Mouse (Mus musculus) midbrain, embryonic 12.5 days (tissue): ENCODE results near the gene Ngb. TPM values are rescaled to one million over a fixed set of nuclear protein-coding genes. Genes with fewer than 3 reads are reported as not detected.
A peak's percentile ranks its signal among the peaks of the same experiment; 100 is the strongest.

Source experiments
- ATAC-seq: fragments of 200-750 bp; cut with Nextera tagmentation; 2 replicates; pipeline ENCODE4 v1.8.0; 2017; ENCODE audit warnings: low read depth, moderate TSS enrichment, moderate library complexity; ENCODE audit not compliant: low FRiP score
- H3K27ac ChIP-seq: fragments of 300-500 bp; sonication (generic); replicated peaks from 2 replicates; pipeline ENCODE4 v1.5.1; 2016; ENCODE audit warnings: mild to moderate bottlenecking
- H3K27me3 ChIP-seq: fragments of 300-500 bp; sonication (generic); 2 replicates; pipeline ENCODE4 v1.6.1; 2016; ENCODE audit warnings: mild to moderate bottlenecking
- H3K36me3 ChIP-seq: fragments of 300-500 bp; sonication (generic); 2 replicates; pipeline ENCODE4 v1.6.1; 2016
- H3K4me1 ChIP-seq: fragments of 300-500 bp; sonication (generic); 2 replicates; pipeline ENCODE4 v1.6.1; 2016
- H3K4me2 ChIP-seq: fragments of 300-500 bp; sonication (generic); replicated peaks from 2 replicates; pipeline ENCODE4 v1.6.1; 2016; ENCODE audit warnings: mild to moderate bottlenecking, moderate library complexity
- H3K4me3 ChIP-seq: fragments of 300-500 bp; sonication (generic); 2 replicates; pipeline ENCODE4 v1.5.1; 2016; ENCODE audit warnings: mild to moderate bottlenecking
- H3K9ac ChIP-seq: fragments of 300-500 bp; sonication (generic); replicated peaks from 2 replicates; pipeline ENCODE4 v1.6.1; 2016; ENCODE audit warnings: mild to moderate bottlenecking, moderate library complexity
- H3K9me3 ChIP-seq: fragments of 300-500 bp; sonication (generic); 2 replicates; pipeline ENCODE4 v1.6.1; 2016; ENCODE audit warnings: mild to moderate bottlenecking
- WGBS: fragments of 180-500 bp; shearing (Covaris S2); methylation state at CpG from one replicate; pipeline ENCODE4 v1.1.7; 2016; 5-methylcytosine and 5-hydroxymethylcytosine counted together
- polyA plus RNA-seq: library from polyadenylated mRNA; unstranded; fragments of >200 nt; fragmentation: Nextera tagmentation; extraction: Ambion mirVana; gene quantifications from 2 replicates; pipeline ENCODE4 v1.2.1, GENCODE M21; 2016

Ngb gene
- polyA plus RNA-seq, 1 experiment from 2014 or later: 0.66 TPM

- Histone ChIP-seq H3K36me3 (peaks cover 28% of the 10 kb centered on the region), H3K27ac (no peak overlapping the region), H3K4me3 (no peak overlapping the region), H3K9ac (no peak overlapping the region), H3K4me2 (no peak overlapping the region), H3K4me1 (peaks cover 4% of the 10 kb centered on the region; the same call in 1 of the 2 replicates), H3K9me3 (no peaks in the 10 kb centered on the region), H3K27me3 (no peaks in the 10 kb centered on the region)
- WGBS: 59% methylated on average over 3 of the region's 3 CpGs
- ATAC-seq: no peak
Observed at GRCm38 (mm10) chr12:87131619-87132018, 29.3 kb upstream of the Ngb start.

- Histone ChIP-seq H3K4me1 (peaks cover 4% of the 10 kb centered on the region; the same call in 1 of the 2 replicates), H3K36me3 (peaks cover 28% of the 10 kb centered on the region), H3K27me3 (no peaks in the 10 kb centered on the region), H3K4me2 (no peak overlapping the region), H3K4me3 (no peak overlapping the region), H3K27ac (no peak overlapping the region), H3K9ac (no peak overlapping the region), H3K9me3 (no peaks in the 10 kb centered on the region)
- 82% methylated on average over 2 of the region's 2 CpGs for WGBS
- ATAC-seq: no peak
Observed at GRCm38 (mm10) chr12:87131181-87131580, 28.8 kb upstream of the Ngb start.

- H3K4me1 ChIP-seq: peaks cover 4% of the 10 kb centered on the region; the same call in 1 of the 2 replicates
- peaks cover 28% of the 10 kb centered on the region for H3K36me3 ChIP-seq
- 90% methylated on average over 4 of the region's 4 CpGs for WGBS
- H3K27me3 ChIP-seq: no peaks in the 10 kb centered on the region
- ATAC-seq: no peak
- H3K4me2 ChIP-seq: no peak overlapping the region
- H3K9ac ChIP-seq: no peak overlapping the region
- H3K9me3 ChIP-seq: no peaks in the 10 kb centered on the region
- no peak overlapping the region for H3K4me3 ChIP-seq
- no peak overlapping the region for H3K27ac ChIP-seq
Observed at GRCm38 (mm10) chr12:87130224-87130623, 27.9 kb upstream of the Ngb start.

- 57% methylated on average over 4 of the region's 4 CpGs for WGBS
- no peak overlapping the region for H3K27ac ChIP-seq
Observed at GRCm38 (mm10) chr12:87127256-87127655, 24.9 kb upstream of the Ngb start.

GRCm38 (mm10) chr12:87121918-87122589 lies 19.7 kb upstream of the Ngb start:
- H3K36me3 ChIP-seq: peaks cover 36% of the 10 kb centered on the region

More at GRCm38 (mm10) chr12:87127256-87127655, 24.9 kb upstream of the Ngb start:
- no peak overlapping the region for H3K4me2 ChIP-seq
- H3K4me1 ChIP-seq: peaks cover 4% of the 10 kb centered on the region; the same call in 1 of the 2 replicates
- no peaks in the 10 kb centered on the region for H3K9me3 ChIP-seq
- H3K4me3 ChIP-seq: no peak overlapping the region
- H3K27me3 ChIP-seq: no peaks in the 10 kb centered on the region
- no peak overlapping the region for H3K9ac ChIP-seq
- no peak for ATAC-seq
- H3K36me3 ChIP-seq: peaks cover 48% of the 10 kb centered on the region

GRCm38 (mm10) chr12:87107357-87107977 lies 5.1 kb upstream of the Ngb start:
- Histone ChIP-seq H3K27me3 (peaks cover 15% of the 10 kb centered on the region), H3K4me2 (no peak overlapping the region), H3K4me3 (no peak overlapping the region), H3K9me3 (no peaks in the 10 kb centered on the region), H3K36me3 (peaks cover 23% of the 10 kb centered on the region), H3K9ac (no peak overlapping the region), H3K27ac (no peak overlapping the region), H3K4me1 (0 out of 2 replicates have a peak, but pooled peaks cover under 1% of the 10 kb centered on the region)
- 37% methylated on average over 3 of the region's 3 CpGs for WGBS
- ATAC-seq: peak; percentile 41; the same call in 1 of the 2 replicates

More at GRCm38 (mm10) chr12:87121918-87122589, 19.7 kb upstream of the Ngb start:
- WGBS: 97% methylated on average over 4 of the region's 4 CpGs
- no peak overlapping the region for H3K4me3 ChIP-seq
- H3K27me3 ChIP-seq: no peaks in the 10 kb centered on the region
- H3K4me2 ChIP-seq: no peak overlapping the region
- no peaks in the 10 kb centered on the region for H3K9me3 ChIP-seq
- H3K27ac ChIP-seq: no peak overlapping the region
- no peaks in the 10 kb centered on the region for H3K4me1 ChIP-seq
- no peak for ATAC-seq
- no peak overlapping the region for H3K9ac ChIP-seq

GRCm38 (mm10) chr12:87104796-87105195 lies 2.5 kb upstream of the Ngb start:
- Histone ChIP-seq H3K27ac (no peak overlapping the region), H3K4me3 (no peak overlapping the region), H3K4me2 (no peak overlapping the region), H3K4me1 (peaks cover 9% of the 10 kb centered on the region; the same call in 1 of the 2 replicates), H3K9me3 (no peaks in the 10 kb centered on the region), H3K27me3 (peaks cover 41% of the 10 kb centered on the region), H3K9ac (no peak overlapping the region), H3K36me3 (0 out of 2 replicates have a peak, but pooled peaks cover 4% of the 10 kb centered on the region)
- 88% methylated on average over 4 of the region's 4 CpGs for WGBS
- ATAC-seq: no peak

- 97% methylated on average over 4 of the region's 4 CpGs for WGBS
- no peaks in the 10 kb centered on the region for H3K36me3 ChIP-seq
- no peaks in the 10 kb centered on the region for H3K9me3 ChIP-seq
- H3K4me3 ChIP-seq: no peak overlapping the region
- H3K4me1 ChIP-seq: peaks cover 9% of the 10 kb centered on the region; the same call in 1 of the 2 replicates
- peaks cover 44% of the 10 kb centered on the region for H3K27me3 ChIP-seq
- H3K9ac ChIP-seq: no peak overlapping the region
- ATAC-seq: no peak
- H3K27ac ChIP-seq: no peak overlapping the region
- H3K4me2 ChIP-seq: no peak overlapping the region
Observed at GRCm38 (mm10) chr12:87103471-87103870, 1.1 kb upstream of the Ngb start.

- no peak for ATAC-seq
Observed at GRCm38 (mm10) chr12:87100331-87100730, 2.0 kb downstream of the Ngb start.

GRCm38 (mm10) chr12:87093671-87094070 lies 8.7 kb downstream of the Ngb start:
- Histone ChIP-seq H3K4me2 (no peak overlapping the region), H3K36me3 (no peaks in the 10 kb centered on the region), H3K9me3 (no peaks in the 10 kb centered on the region), H3K4me3 (no peak overlapping the region), H3K27me3 (no peaks in the 10 kb centered on the region), H3K9ac (no peak overlapping the region), H3K4me1 (no peaks in the 10 kb centered on the region), H3K27ac (no peak overlapping the region)
- 80% methylated on average over 6 of the region's 6 CpGs for WGBS
- ATAC-seq: no peak

More at GRCm38 (mm10) chr12:87100331-87100730, 2.0 kb downstream of the Ngb start:
- WGBS: 88% methylated on average over 4 of the region's 4 CpGs
- H3K27ac ChIP-seq: no peak overlapping the region
- no peak overlapping the region for H3K4me2 ChIP-seq
- no peak overlapping the region for H3K9ac ChIP-seq
- peaks cover 9% of the 10 kb centered on the region; the same call in 1 of the 2 replicates for H3K4me1 ChIP-seq
- no peaks in the 10 kb centered on the region for H3K36me3 ChIP-seq
- no peaks in the 10 kb centered on the region for H3K9me3 ChIP-seq
- H3K27me3 ChIP-seq: peaks cover 44% of the 10 kb centered on the region
- no peak overlapping the region for H3K4me3 ChIP-seq

GRCm38 (mm10) chr12:87093249-87093648 lies 9.1 kb downstream of the Ngb start:
- no peak overlapping the region for H3K27ac ChIP-seq
- 70% methylated on average over 4 of the region's 4 CpGs for WGBS

GRCm38 (mm10) chr12:87091916-87092315 lies 10.4 kb downstream of the Ngb start:
- Histone ChIP-seq H3K9me3 (no peaks in the 10 kb centered on the region), H3K36me3 (no peaks in the 10 kb centered on the region), H3K4me2 (no peak overlapping the region), H3K9ac (no peak overlapping the region), H3K27ac (no peak overlapping the region), H3K4me1 (no peaks in the 10 kb centered on the region), H3K27me3 (no peaks in the 10 kb centered on the region), H3K4me3 (no peak overlapping the region)
- WGBS: 84% methylated on average over 2 of the region's 2 CpGs
- ATAC-seq: no peak

More at GRCm38 (mm10) chr12:87093249-87093648, 9.1 kb downstream of the Ngb start:
- no peak for ATAC-seq
- Histone ChIP-seq H3K4me3 (no peak overlapping the region), H3K9me3 (no peaks in the 10 kb centered on the region), H3K27me3 (no peaks in the 10 kb centered on the region), H3K4me1 (no peaks in the 10 kb centered on the region), H3K36me3 (no peaks in the 10 kb centered on the region), H3K9ac (no peak overlapping the region), H3K4me2 (no peak overlapping the region)
